Mouse (Mus musculus) thymus, postnatal 36 days (tissue): ENCODE results near the gene Unc79.
A peak's percentile ranks its signal among the peaks of the same experiment; 100 is the strongest.

Experiments
- DNase-seq, 2 experiments: peaks; one replicate each; pipeline ENCODE4 v3.0.0; 2022; ENCODE audit warnings: mixed read lengths in 2 of 2

Unc79 gene

GRCm38 (mm10) chr12:103042711-103043110 is 94.1 kb downstream of the Unc79 start:
- no peak for DNase-seq

GRCm38 (mm10) chr12:103044422-103044821 is 95.8 kb downstream of the Unc79 start:
- DNase-seq: no peak

GRCm38 (mm10) chr12:103049865-103050264 is 101.2 kb downstream of the Unc79 start:
- DNase-seq: no peak

GRCm38 (mm10) chr12:103059321-103060053 is 110.8 kb downstream of the Unc79 start:
- no peak for DNase-seq

- no peak for DNase-seq
These were observed 112.1 kb downstream of the Unc79 start for GRCm38 (mm10) chr12:103060791-103061190.

- DNase-seq: no peak
These were observed 113.5 kb downstream of the Unc79 start for GRCm38 (mm10) chr12:103062133-103062532.

- DNase-seq: no peak
These were observed 116.3 kb downstream of the Unc79 start for GRCm38 (mm10) chr12:103064944-103065343.

GRCm38 (mm10) chr12:103068161-103068560 is 119.5 kb downstream of the Unc79 start:
- no peak for DNase-seq

GRCm38 (mm10) chr12:103069565-103069964 is 120.9 kb downstream of the Unc79 start:
- DNase-seq: no peak

GRCm38 (mm10) chr12:103073953-103074352 is 125.3 kb downstream of the Unc79 start:
- no peak for DNase-seq

- no peak for DNase-seq
These were observed 130.1 kb downstream of the Unc79 start for GRCm38 (mm10) chr12:103078751-103079150.

GRCm38 (mm10) chr12:103080055-103080454 is 131.4 kb downstream of the Unc79 start:
- no peak for DNase-seq

GRCm38 (mm10) chr12:103091831-103092230 is 143.2 kb downstream of the Unc79 start:
- DNase-seq: no peak

GRCm38 (mm10) chr12:103095160-103095559 is 146.5 kb downstream of the Unc79 start:
- DNase-seq: no peak

GRCm38 (mm10) chr12:103099185-103099584 is 150.5 kb downstream of the Unc79 start:
- DNase-seq: no peak

GRCm38 (mm10) chr12:103100088-103100487 is 151.4 kb downstream of the Unc79 start:
- DNase-seq: no peak

- no peak for DNase-seq
These were observed 154.4 kb downstream of the Unc79 start for GRCm38 (mm10) chr12:103103041-103103440.

- peak in 1 of 2 experiments; percentile 9 for DNase-seq
These were observed 154.9 kb downstream of the Unc79 start for GRCm38 (mm10) chr12:103103601-103104000.

GRCm38 (mm10) chr12:103109301-103109700 is 160.6 kb downstream of the Unc79 start:
- DNase-seq: no peak

- no peak for DNase-seq
These were observed 168.0 kb downstream of the Unc79 start for GRCm38 (mm10) chr12:103116639-103117038.

GRCm38 (mm10) chr12:103117517-103118193 is 169.0 kb downstream of the Unc79 start:
- no peak for DNase-seq

GRCm38 (mm10) chr12:103121928-103122327 is 173.3 kb downstream of the Unc79 start:
- DNase-seq: no peak

- DNase-seq: no peak
These were observed 175.2 kb downstream of the Unc79 start for GRCm38 (mm10) chr12:103123861-103124260.

- no peak for DNase-seq
These were observed 180.3 kb downstream of the Unc79 start for GRCm38 (mm10) chr12:103128914-103129313.
